Mouse (Mus musculus): ENCODE measurements at regions not wholly inside any gene's neighbourhood (a gene's known extent, or its start where the extent isn't known, plus 50 kb on each side); places are given as distances from the start of the nearest gene placed in this dataset.

GRCm38 (mm10) chr14:9338220-9338619 is 672.2 kb upstream of the 4930452B06Rik start:
- no peak for DNase-seq
- intact Hi-C loops (cut with DNase I), result no loop called here

- no peak for DNase-seq
These were observed 671.1 kb upstream of the 4930452B06Rik start for GRCm38 (mm10) chr14:9337107-9337506.

GRCm38 (mm10) chr14:9331593-9331992 is 665.6 kb upstream of the 4930452B06Rik start:
- intact Hi-C loops (cut with DNase I), result no loop called here
- no peak for DNase-seq

More at GRCm38 (mm10) chr14:9337107-9337506, 671.1 kb upstream of the 4930452B06Rik start:
- intact Hi-C loops (cut with DNase I), result no loop called here

- intact Hi-C loops (cut with DNase I), result no loop called here
- DNase-seq, result no peak
These were observed 664.7 kb upstream of the 4930452B06Rik start for GRCm38 (mm10) chr14:9330767-9331166.

- intact Hi-C loops (cut with DNase I), result no loop called here
- DNase-seq, result no peak
These were observed 663.9 kb upstream of the 4930452B06Rik start for GRCm38 (mm10) chr14:9329839-9330485.

- no peak for DNase-seq
- intact Hi-C loops (cut with DNase I), result no loop called here
These were observed 661.3 kb upstream of the 4930452B06Rik start for GRCm38 (mm10) chr14:9327344-9327743.

GRCm38 (mm10) chr14:9319842-9320241 is 653.8 kb upstream of the 4930452B06Rik start:
- intact Hi-C loops (cut with DNase I), result no loop called here
- no peak for DNase-seq

- DNase-seq, result no peak
- intact Hi-C loops (cut with DNase I), result no loop called here
These were observed 652.9 kb upstream of the 4930452B06Rik start for GRCm38 (mm10) chr14:9318796-9319465.

GRCm38 (mm10) chr14:9315224-9315623 is 649.2 kb upstream of the 4930452B06Rik start:
- intact Hi-C loops (cut with DNase I), result no loop called here
- DNase-seq, result no peak

- intact Hi-C loops (cut with DNase I), result no loop called here
- no peak for DNase-seq
These were observed 630.1 kb upstream of the 4930452B06Rik start for GRCm38 (mm10) chr14:9296145-9296544.

GRCm38 (mm10) chr14:9294555-9294954 is 628.5 kb upstream of the 4930452B06Rik start:
- intact Hi-C loops (cut with DNase I), result no loop called here
- DNase-seq, result no peak

- DNase-seq, result no peak
- intact Hi-C loops (cut with DNase I), result no loop called here
These were observed 622.1 kb upstream of the 4930452B06Rik start for GRCm38 (mm10) chr14:9288103-9288502.

GRCm38 (mm10) chr14:9285606-9286002 is 619.6 kb upstream of the 4930452B06Rik start:
- no peak for DNase-seq
- intact Hi-C loops (cut with DNase I), result no loop called here

- no peak for DNase-seq
- intact Hi-C loops (cut with DNase I), result no loop called here
These were observed 619.1 kb upstream of the 4930452B06Rik start for GRCm38 (mm10) chr14:9284976-9285605.

GRCm38 (mm10) chr14:9267282-9268091 is 601.4 kb upstream of the 4930452B06Rik start:
- no peak for DNase-seq
- intact Hi-C loops (cut with DNase I), result no loop called here

GRCm38 (mm10) chr14:9252017-9252416 is 586.0 kb upstream of the 4930452B06Rik start:
- intact Hi-C loops (cut with DNase I), result no loop called here
- DNase-seq, result no peak

- intact Hi-C loops (cut with DNase I), result no loop called here
- no peak for DNase-seq
These were observed 579.2 kb upstream of the 4930452B06Rik start for GRCm38 (mm10) chr14:9245266-9245665.

- intact Hi-C loops (cut with DNase I), result no loop called here
- no peak for DNase-seq
These were observed 577.3 kb upstream of the 4930452B06Rik start for GRCm38 (mm10) chr14:9243336-9243735.

- no peak for DNase-seq
- intact Hi-C loops (cut with DNase I), result no loop called here
These were observed 576.1 kb upstream of the 4930452B06Rik start for GRCm38 (mm10) chr14:9242118-9242517.

- intact Hi-C loops (cut with DNase I), result no loop called here
- no peak for DNase-seq
These were observed 561.6 kb upstream of the 4930452B06Rik start for GRCm38 (mm10) chr14:9227670-9228069.

GRCm38 (mm10) chr14:9200246-9200645 is 534.2 kb upstream of the 4930452B06Rik start:
- no peak for DNase-seq
- intact Hi-C loops (cut with DNase I), result no loop called here
